Mouse (Mus musculus) intestine, embryonic 16.5 days (tissue): ENCODE results near the gene Hddc3. TPM values are rescaled to one million over a fixed set of nuclear protein-coding genes. Genes with fewer than 3 reads are reported as not detected.

Experiments used
- ATAC-seq: fragments of 200-750 bp; cut with Nextera tagmentation; 2 replicates; pipeline ENCODE4 v1.8.0; 2017; ENCODE audit warnings: moderate TSS enrichment, moderate library complexity
- H3K27ac ChIP-seq: fragments of 300-500 bp; sonication (generic); 2 replicates; pipeline ENCODE4 v1.5.1; 2014; ENCODE audit warnings: mild to moderate bottlenecking, low read length
- H3K27me3 ChIP-seq: fragments of 300-500 bp; sonication (generic); replicated peaks from 2 replicates; pipeline ENCODE4 v1.6.1; 2014; ENCODE audit warnings: low read length, control low read depth, mixed read lengths; ENCODE audit not compliant: control insufficient read depth, insufficient read depth
- H3K36me3 ChIP-seq: fragments of 300-500 bp; sonication (generic); 2 replicates; pipeline ENCODE4 v1.6.1; 2014; ENCODE audit warnings: low read length, control low read depth; ENCODE audit not compliant: control insufficient read depth, insufficient read depth
- H3K4me1 ChIP-seq: fragments of 300-500 bp; sonication (generic); 2 replicates; pipeline ENCODE4 v1.6.1; 2014; ENCODE audit warnings: low read length, control low read depth, mixed read lengths; ENCODE audit not compliant: control insufficient read depth, insufficient read depth
- H3K4me2 ChIP-seq: fragments of 300-500 bp; sonication (generic); 2 replicates; pipeline ENCODE4 v1.6.1; 2014; ENCODE audit warnings: low read depth, low read length, control low read depth
- H3K4me3 ChIP-seq: fragments of 300-500 bp; sonication (generic); 2 replicates; pipeline ENCODE4 v1.5.1; 2014; ENCODE audit warnings: mild to moderate bottlenecking, low read length
- H3K9ac ChIP-seq: fragments of 300-500 bp; sonication (generic); 2 replicates; pipeline ENCODE4 v1.6.1; 2014; ENCODE audit warnings: low read depth, low read length
- H3K9me3 ChIP-seq: fragments of 300-500 bp; sonication (generic); 2 replicates; pipeline ENCODE4 v1.6.1; 2016; ENCODE audit warnings: low read length, control low read depth; ENCODE audit not compliant: control insufficient read depth
- WGBS: fragments of 180-500 bp; shearing (Covaris S2); extraction: QIAGEN DNeasy Blood & Tissue Kit; methylation state at CpG from one replicate; pipeline ENCODE4 v1.1.7; 2014; 5-methylcytosine and 5-hydroxymethylcytosine counted together
- polyA plus RNA-seq: library from polyadenylated mRNA; unstranded; fragments of >200 nt; fragmentation: Nextera tagmentation; extraction: Ambion mirVana; gene quantifications from 2 replicates; pipeline ENCODE4 v1.2.1, GENCODE M21; 2015

Gene Hddc3
- polyA plus RNA-seq: 15.1 and 18.7 TPM in 2 replicates

DNA sequence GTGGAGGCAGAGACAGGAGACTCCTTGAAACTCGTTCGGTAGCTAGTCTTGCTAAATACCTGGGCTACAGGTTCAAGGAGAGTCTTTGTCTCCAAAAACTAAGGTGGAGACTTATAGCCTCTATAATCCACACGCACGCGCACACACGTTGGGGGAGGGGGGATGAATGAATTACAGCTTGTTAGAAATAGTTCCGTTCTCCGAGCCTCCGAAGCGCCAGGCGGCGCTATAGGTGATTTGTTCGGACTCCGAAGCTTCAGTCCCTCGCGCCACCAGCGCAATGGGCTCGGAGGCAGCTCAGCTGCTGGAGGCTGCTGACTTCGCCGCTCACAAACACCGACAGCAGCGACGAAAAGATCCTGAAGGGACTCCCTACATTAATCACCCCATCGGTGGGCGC lies at the start of gene Hddc3:
Hddc3 (plus strand) TSS at position 247 of the 400 bp plus-strand sequence.
- Histone ChIP-seq H3K36me3 (0 out of 2 replicates have a peak, but pooled peaks cover 2% of the 10 kb centered on the region), H3K27me3 (no peaks in the 10 kb centered on the region), H3K4me2 (peak within 1 kb of the TSS; percentile 88), H3K4me1 (peaks cover 25% of the 10 kb centered on the region), H3K9me3 (no peaks in the 10 kb centered on the region), H3K27ac (peak within 1 kb of the TSS; percentile 45; the same call in 1 of the 2 replicates), H3K4me3 (peak within 1 kb of the TSS; percentile 65), H3K9ac (peak within 1 kb of the TSS; percentile 89)
- WGBS: under 1% methylated on average over 25 of the region's 25 CpGs
- ATAC-seq: peak; percentile 19

GRCm38 (mm10) chr7:80294062-80294763 lies 48.7 kb upstream of the Hddc3 start, which contains the start of gene Prc1:
Prc1 (plus strand) TSS chr7:80294450.
- peak within 1 kb of the TSS; percentile 97 for H3K4me3 ChIP-seq
- 0% methylated on average over 52 of the region's 52 CpGs for WGBS
- H3K9ac ChIP-seq: peak within 1 kb of the TSS; percentile 88
- no peaks in the 10 kb centered on the region; the same call in 1 of the 2 replicates for H3K36me3 ChIP-seq
- peaks cover 10% of the 10 kb centered on the region; the same call in 1 of the 2 replicates for H3K4me1 ChIP-seq
- ATAC-seq: peak; percentile 99
- H3K27ac ChIP-seq: peak within 1 kb of the TSS; percentile 84
- no peaks in the 10 kb centered on the region for H3K9me3 ChIP-seq
- peak within 1 kb of the TSS; percentile 67 for H3K4me2 ChIP-seq
- no peaks in the 10 kb centered on the region for H3K27me3 ChIP-seq

DNA sequence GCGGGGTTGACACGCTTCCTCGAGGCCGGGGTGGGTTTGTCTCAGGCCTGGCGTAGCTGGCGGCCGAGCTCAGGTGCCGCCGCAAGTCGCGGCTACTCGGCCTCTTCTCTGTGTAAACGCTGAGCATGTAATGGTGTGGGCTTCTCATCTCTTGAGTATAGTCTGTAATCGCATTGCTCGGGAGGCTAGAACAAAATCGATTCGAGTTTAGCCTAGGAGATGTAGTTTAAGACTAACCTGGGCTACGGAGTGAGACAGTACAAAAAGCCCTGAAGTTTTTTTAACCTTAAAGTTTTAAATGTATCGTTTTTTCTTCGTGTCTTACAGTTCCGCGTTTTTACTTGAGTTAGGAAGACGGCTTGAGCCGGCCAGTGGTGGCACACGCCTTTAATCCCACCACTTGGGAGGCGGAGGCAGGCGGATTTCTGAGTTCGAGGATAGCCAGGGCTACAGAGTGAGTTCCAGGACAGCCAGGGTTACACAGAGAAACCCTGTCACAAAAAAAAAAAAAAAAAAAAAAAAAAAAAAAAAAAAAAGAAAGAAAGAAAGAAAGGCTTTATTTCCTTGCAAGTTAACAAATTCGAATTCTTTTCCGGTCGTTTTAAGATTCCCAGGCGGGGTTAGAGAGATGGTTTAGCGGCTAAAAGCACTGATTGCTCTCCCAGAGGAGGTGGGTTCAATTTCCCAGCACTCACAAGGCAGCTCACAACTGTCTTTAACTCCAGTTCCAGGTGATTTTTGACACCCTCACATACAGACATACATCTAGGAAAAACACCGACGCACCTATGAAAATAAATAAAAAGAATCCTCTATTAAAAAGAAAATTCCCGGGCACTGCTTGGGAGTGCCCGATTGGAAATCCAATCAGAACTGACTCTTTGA lies 47.9 kb upstream of the Hddc3 start:
- H3K9ac ChIP-seq: peak overlapping the region; percentile 88
- H3K9me3 ChIP-seq: no peaks in the 10 kb centered on the region
- peak overlapping the region; percentile 97 for H3K4me3 ChIP-seq
- H3K36me3 ChIP-seq: no peaks in the 10 kb centered on the region; the same call in 1 of the 2 replicates
- peak overlapping the region; percentile 67 for H3K4me2 ChIP-seq
- no peaks in the 10 kb centered on the region for H3K27me3 ChIP-seq
- ATAC-seq: peak; percentile 69
- peak overlapping the region; percentile 84 for H3K27ac ChIP-seq
- peaks cover 14% of the 10 kb centered on the region; the same call in 1 of the 2 replicates for H3K4me1 ChIP-seq
- WGBS: 8% methylated on average over 37 of the region's 37 CpGs

DNA sequence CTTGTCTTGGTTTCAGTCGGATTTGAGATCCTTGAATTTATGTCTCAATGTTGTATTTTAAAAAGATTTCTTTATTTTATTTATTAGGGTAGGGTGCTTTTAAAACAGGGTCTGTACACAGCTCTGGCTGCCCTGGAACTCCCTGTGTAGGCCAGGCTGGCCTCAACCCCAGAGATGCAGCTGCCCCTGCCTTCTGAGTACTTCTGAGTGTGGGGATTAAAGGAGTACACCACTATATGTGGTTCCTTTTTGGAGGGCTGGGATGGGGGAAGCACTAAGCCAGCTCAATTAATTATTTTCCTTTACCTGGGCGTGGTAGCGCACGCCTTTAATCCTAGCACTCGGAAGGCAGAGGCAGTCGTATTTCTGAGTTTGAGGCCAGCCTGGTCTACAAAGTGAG lies 46.4 kb upstream of the Hddc3 start:
- Histone ChIP-seq H3K27ac (no peak overlapping the region), H3K4me1 (peaks cover 14% of the 10 kb centered on the region; the same call in 1 of the 2 replicates), H3K27me3 (no peaks in the 10 kb centered on the region), H3K4me2 (peak overlapping the region; percentile 44; the same call in 1 of the 2 replicates), H3K4me3 (peak overlapping the region; percentile 7; the same call in 1 of the 2 replicates), H3K9me3 (no peaks in the 10 kb centered on the region), H3K36me3 (peaks cover 2% of the 10 kb centered on the region; the same call in 1 of the 2 replicates), H3K9ac (no peak overlapping the region)
- 88% methylated on average over 6 of the region's 6 CpGs for WGBS
- no peak for ATAC-seq

- Histone ChIP-seq H3K9ac (no peak overlapping the region), H3K4me3 (no peak overlapping the region), H3K9me3 (no peaks in the 10 kb centered on the region), H3K27ac (no peak overlapping the region), H3K4me2 (no peak overlapping the region), H3K4me1 (peaks cover 14% of the 10 kb centered on the region; the same call in 1 of the 2 replicates), H3K36me3 (peaks cover 5% of the 10 kb centered on the region; the same call in 1 of the 2 replicates), H3K27me3 (no peaks in the 10 kb centered on the region)
- ATAC-seq: no peak
- 72% methylated on average over 3 of the region's 3 CpGs for WGBS
Observed at GRCm38 (mm10) chr7:80297041-80297440, 45.9 kb upstream of the Hddc3 start.

GRCm38 (mm10) chr7:80298754-80299153 lies 44.1 kb upstream of the Hddc3 start:
- Histone ChIP-seq H3K4me2 (no peak overlapping the region), H3K27ac (no peak overlapping the region), H3K27me3 (no peaks in the 10 kb centered on the region), H3K9ac (no peak overlapping the region), H3K4me3 (no peak overlapping the region), H3K36me3 (peaks cover 9% of the 10 kb centered on the region), H3K9me3 (no peaks in the 10 kb centered on the region), H3K4me1 (peaks cover 14% of the 10 kb centered on the region; the same call in 1 of the 2 replicates)
- ATAC-seq: no peak
- 93% methylated on average over 4 of the region's 4 CpGs for WGBS

DNA sequence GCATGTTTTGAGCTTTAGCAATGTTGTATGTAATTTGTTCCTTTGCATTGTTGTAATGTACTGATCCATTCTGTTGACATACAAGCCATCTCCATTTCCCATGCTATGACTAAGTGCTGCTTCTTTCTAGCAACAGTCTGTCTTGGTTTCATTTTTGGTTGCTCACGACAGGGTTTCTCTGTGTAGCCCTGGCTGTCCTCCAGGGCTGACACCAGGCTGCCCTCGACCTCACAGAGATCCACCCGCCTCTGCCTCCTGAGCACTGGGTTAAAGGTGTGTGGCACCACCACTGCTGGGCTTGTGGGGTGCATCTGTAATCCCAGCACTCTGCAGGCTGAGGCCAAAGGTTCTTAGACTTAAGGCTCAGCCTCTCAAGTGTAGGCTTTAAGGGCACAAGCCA lies 43.3 kb upstream of the Hddc3 start:
- no peak overlapping the region for H3K4me3 ChIP-seq
- H3K27ac ChIP-seq: no peak overlapping the region
- no peaks in the 10 kb centered on the region for H3K27me3 ChIP-seq
- no peak overlapping the region for H3K9ac ChIP-seq
- no peak overlapping the region for H3K4me2 ChIP-seq
- no peak for ATAC-seq
- H3K9me3 ChIP-seq: no peaks in the 10 kb centered on the region
- H3K36me3 ChIP-seq: peaks cover 9% of the 10 kb centered on the region
- H3K4me1 ChIP-seq: peaks cover 14% of the 10 kb centered on the region; the same call in 1 of the 2 replicates
- 77% methylated on average over 3 of the region's 3 CpGs for WGBS

DNA sequence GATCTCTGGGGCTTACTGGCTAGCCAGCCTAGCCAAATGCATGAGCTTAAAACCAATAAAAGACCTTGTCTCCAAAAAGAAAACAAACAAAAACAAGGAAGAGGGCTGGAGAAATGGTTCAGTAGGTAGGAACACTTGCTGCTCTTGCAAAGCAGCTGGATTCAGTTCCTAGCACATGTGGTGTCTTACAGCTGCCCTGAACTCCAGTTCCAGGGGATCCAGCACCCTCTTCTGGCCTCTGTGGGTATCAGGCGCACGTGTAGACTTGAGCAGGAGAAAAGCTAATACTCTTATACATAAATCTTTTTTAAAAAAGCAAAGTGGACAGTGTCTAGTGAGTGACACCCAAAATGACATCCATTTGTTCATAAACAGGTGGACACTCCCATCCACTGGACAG lies 41.4 kb upstream of the Hddc3 start:
- no peak overlapping the region for H3K9ac ChIP-seq
- 0 out of 2 replicates have a peak, but pooled peaks cover 10% of the 10 kb centered on the region for H3K4me1 ChIP-seq
- H3K4me3 ChIP-seq: no peak overlapping the region
- whole genome bisulfite sequencing: 83% methylated on average over 2 of the region's 2 CpGs
- ATAC-seq: no peak
- no peak overlapping the region for H3K27ac ChIP-seq
- no peaks in the 10 kb centered on the region for H3K27me3 ChIP-seq
- no peaks in the 10 kb centered on the region for H3K9me3 ChIP-seq
- peaks cover 9% of the 10 kb centered on the region for H3K36me3 ChIP-seq
- H3K4me2 ChIP-seq: no peak overlapping the region

DNA sequence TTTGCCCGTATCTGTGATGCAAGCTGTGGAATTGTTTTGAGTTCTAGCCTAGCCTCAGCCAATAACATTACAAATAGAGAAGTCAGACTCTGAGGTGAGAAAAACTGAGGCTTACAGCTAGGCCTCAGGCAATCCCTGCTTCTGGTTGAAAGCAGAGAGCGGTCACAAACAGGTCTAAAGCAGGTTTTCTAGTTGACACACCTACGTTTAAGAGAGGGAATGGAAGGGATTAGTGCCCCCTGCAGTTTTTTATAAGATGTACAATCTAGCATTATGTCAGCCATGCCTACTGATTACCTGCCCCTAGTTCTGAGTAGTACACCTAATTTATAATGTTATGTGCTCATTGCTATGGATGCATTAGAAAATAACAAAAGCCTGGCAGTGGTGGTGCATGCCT lies 35.1 kb upstream of the Hddc3 start:
- Histone ChIP-seq H3K9me3 (no peaks in the 10 kb centered on the region), H3K4me2 (no peak overlapping the region), H3K9ac (no peak overlapping the region), H3K4me3 (no peak overlapping the region), H3K36me3 (peaks cover 13% of the 10 kb centered on the region), H3K27ac (no peak overlapping the region), H3K27me3 (no peaks in the 10 kb centered on the region), H3K4me1 (no peaks in the 10 kb centered on the region)
- ATAC-seq: no peak
- 78% methylated on average over 3 of the region's 3 CpGs for WGBS
